In the genomic region with DNA sequence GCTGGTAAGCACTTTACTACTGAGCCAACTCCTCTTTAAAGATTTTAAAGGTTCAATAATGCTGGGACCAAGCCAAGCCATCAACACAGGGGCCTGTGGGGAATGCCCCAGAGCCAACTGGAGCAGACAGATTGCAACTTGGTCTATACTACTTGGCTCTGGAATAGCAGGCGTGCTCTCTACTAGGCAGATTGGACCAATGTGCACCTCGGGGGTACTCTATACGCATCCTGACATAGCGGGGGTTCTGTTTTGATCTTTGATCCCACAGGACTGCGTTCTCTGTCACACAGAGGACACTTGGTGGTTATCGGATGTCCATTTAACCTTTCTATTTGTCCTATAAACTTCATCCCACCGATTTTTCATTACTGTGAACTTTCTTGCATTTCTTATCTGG, we compare ENCODE assay signal across 9 mouse cellular contexts. TPM values are rescaled to one million over a fixed set of nuclear protein-coding genes. Genes with fewer than 3 reads are reported as not detected.
DNase-seq lines count a peak whose midpoint lies in the region; ATAC-seq and TF ChIP-seq lines count a peak whose summit lies in the region.
"Had no signal": no experiment of that assay in that cellular context is flagged by ENCODE, and none has a peak within 500 bp of the region (broad histone marks: within the 10 kb centered on the region; RNA-seq: fewer than 3 reads in every experiment).

No protein-coding gene starts in this region.

- TF ChIP-seq CTCF in midbrain, postnatal 0 days (IDR thresholded peaks at IDR 0.05): no peak

- H3K36me3 ChIP-seq in heart, embryonic 16.5 days (ENCODE audit: control insufficient read depth, insufficient read depth): no peaks in the 10 kb centered on the region
- H3K36me3 ChIP-seq in embryonic facial prominence, embryonic 12.5 days: no peaks in the 10 kb centered on the region
- no peaks in the 10 kb centered on the region for H3K36me3 ChIP-seq in intestine, embryonic 14.5 days (ENCODE audit: control insufficient read depth, insufficient read depth, low read length)
- no peaks in the 10 kb centered on the region for H3K36me3 ChIP-seq in midbrain, postnatal 0 days (ENCODE audit: insufficient read depth, low read length)

- WGBS in heart, embryonic 16.5 days: 42% methylated on average over 7 of the region's 7 CpGs
- 26% methylated on average over 7 of the region's 7 CpGs for WGBS in embryonic facial prominence, embryonic 12.5 days
- 25% methylated on average over 7 of the region's 7 CpGs for WGBS in intestine, embryonic 14.5 days
- WGBS in midbrain, postnatal 0 days: 31% methylated on average over 7 of the region's 7 CpGs

- ATAC-seq in heart, embryonic 16.5 days (replicated peaks; ENCODE audit: extremely low read depth, insufficient read depth, low FRiP score): no peak
- ATAC-seq in embryonic facial prominence, embryonic 12.5 days (ENCODE audit: insufficient number of reproducible peaks, insufficient read depth, low FRiP score, low TSS enrichment): 0 out of 2 replicates have a peak, but pooled peaks have one; percentile 35
- ATAC-seq in intestine, embryonic 14.5 days (replicated peaks; ENCODE audit: low FRiP score, low TSS enrichment, low read depth): peak; percentile 44; the same call in 1 of the 2 replicates
- no peak for ATAC-seq in midbrain, postnatal 0 days (ENCODE audit: low FRiP score)

- H3K9me3 ChIP-seq in heart, embryonic 16.5 days (replicated peaks; ENCODE audit: control insufficient read depth, low read length): no peaks in the 10 kb centered on the region
- no peaks in the 10 kb centered on the region for H3K9me3 ChIP-seq in embryonic facial prominence, embryonic 12.5 days
- H3K9me3 ChIP-seq in intestine, embryonic 14.5 days (ENCODE audit: control insufficient read depth, low read length): no peaks in the 10 kb centered on the region
- no peaks in the 10 kb centered on the region for H3K9me3 ChIP-seq in midbrain, postnatal 0 days (ENCODE audit: low read length)

- peak overlapping the region; percentile 78 for H3K9ac ChIP-seq in heart, embryonic 16.5 days (ENCODE audit: low read length)
- H3K9ac ChIP-seq in embryonic facial prominence, embryonic 12.5 days: no peak overlapping the region
- H3K9ac ChIP-seq in intestine, embryonic 14.5 days (ENCODE audit: low read length): no peak overlapping the region
- no peak overlapping the region for H3K9ac ChIP-seq in midbrain, postnatal 0 days (replicated peaks; ENCODE audit: low read length, poor library complexity, severe bottlenecking)

- H3K4me3 ChIP-seq in heart, embryonic 16.5 days (ENCODE audit: low read length): peak overlapping the region; percentile 57
- H3K4me3 ChIP-seq in embryonic facial prominence, embryonic 12.5 days: peak overlapping the region; percentile 68
- H3K4me3 ChIP-seq in intestine, embryonic 14.5 days (ENCODE audit: low read depth, low read length): peak overlapping the region; percentile 54
- peak overlapping the region; percentile 73 for H3K4me3 ChIP-seq in midbrain, postnatal 0 days (ENCODE audit: low read depth, low read length)

- H3K27me3 ChIP-seq in heart, embryonic 16.5 days (ENCODE audit: control insufficient read depth, insufficient read depth, low read length): peaks cover 7% of the 10 kb centered on the region; the same call in 1 of the 2 replicates
- H3K27me3 ChIP-seq in embryonic facial prominence, embryonic 12.5 days: peaks cover 14% of the 10 kb centered on the region
- peaks cover 30% of the 10 kb centered on the region for H3K27me3 ChIP-seq in intestine, embryonic 14.5 days (replicated peaks; ENCODE audit: control insufficient read depth, insufficient read depth, low read length)
- peaks cover 14% of the 10 kb centered on the region; the same call in 1 of the 2 replicates for H3K27me3 ChIP-seq in midbrain, postnatal 0 days (ENCODE audit: insufficient read depth, low read length)
- H3K27me3 ChIP-seq: CH12.LX had no signal

- no peak for DNase-seq in heart, postnatal 25 days (ENCODE audit: low spot score)
- no peak for DNase-seq in intestine, embryonic 14.5 days (ENCODE audit: low spot score)
- no peak for DNase-seq in midbrain, postnatal 0 days (ENCODE audit: low spot score)
- DNase-seq in c-Kit-positive CD71-positive TER-119-positive erythroid progenitor cells, embryonic 14.5 days (ENCODE audit: low spot score): no peak
- DNase-seq in thymus, postnatal 0 days (ENCODE audit: low spot score): no peak
- DNase-seq in adrenal gland, adult 2 months: no peak

- peak overlapping the region; percentile 91 for H3K27ac ChIP-seq in heart, embryonic 16.5 days (ENCODE audit: low read length)
- H3K27ac ChIP-seq in embryonic facial prominence, embryonic 12.5 days: no peak overlapping the region
- H3K27ac ChIP-seq in intestine, embryonic 14.5 days (ENCODE audit: low read depth): no peak overlapping the region
- H3K27ac ChIP-seq in midbrain, postnatal 0 days (ENCODE audit: low read depth, low read length): no peak overlapping the region

- H3K4me2 ChIP-seq in heart, embryonic 16.5 days (ENCODE audit: low read depth, low read length): peak overlapping the region; percentile 72
- peak overlapping the region; percentile 89; the same call in 1 of the 2 replicates for H3K4me2 ChIP-seq in embryonic facial prominence, embryonic 12.5 days (replicated peaks)
- peak overlapping the region; percentile 87 for H3K4me2 ChIP-seq in intestine, embryonic 14.5 days (ENCODE audit: low read length)
- H3K4me2 ChIP-seq in midbrain, postnatal 0 days (ENCODE audit: low read depth, low read length, poor library complexity, severe bottlenecking): peak overlapping the region; percentile 84; the same call in 1 of the 2 replicates

- H3K4me1 ChIP-seq in heart, embryonic 16.5 days (ENCODE audit: control insufficient read depth, insufficient read depth, low read length): peaks cover 12% of the 10 kb centered on the region
- H3K4me1 ChIP-seq in embryonic facial prominence, embryonic 12.5 days: no peaks in the 10 kb centered on the region
- H3K4me1 ChIP-seq in intestine, embryonic 14.5 days (replicated peaks; ENCODE audit: control insufficient read depth, insufficient read depth, low read length): no peaks in the 10 kb centered on the region
- H3K4me1 ChIP-seq in midbrain, postnatal 0 days (ENCODE audit: insufficient read depth, low read length): no peaks in the 10 kb centered on the region

- intact Hi-C loops in heart, postnatal 25 days (cut with DNase I): loop anchor here (5.0 kb wide), 1 partner anchor 48 kb away; no protein-coding TSS in a partner anchor

RNA-seq across cellular contexts. Expression of gene Bves, which starts 0.6 kb away (rescaled TPM):
- 116 and 122 TPM in 2 replicates for polyA plus RNA-seq in heart, embryonic 16.5 days (2015; fragmentation: Nextera tagmentation; extraction: Ambion mirVana)
- total RNA-seq in heart, postnatal 25 days (2021): 10 to 100 TPM; 42.2 to 43.8 TPM
- polyA plus RNA-seq in embryonic facial prominence, embryonic 12.5 days (2016; fragmentation: Nextera tagmentation; extraction: Ambion mirVana): 2.1 and 2.3 TPM in 2 replicates
- 5.9 and 7.1 TPM in 2 replicates for polyA plus RNA-seq in intestine, embryonic 14.5 days (2014; fragmentation: Nextera tagmentation; extraction: Ambion mirVana)
- 2.7 TPM in 2 replicates for total RNA-seq in midbrain, postnatal 0 days (2014; rRNA removed)
- polyA plus RNA-seq in midbrain, postnatal 0 days (2015; fragmentation: Nextera tagmentation; extraction: Ambion mirVana): 1.0 and 1.3 TPM in 2 replicates
- polyA plus RNA-seq in thymus, postnatal 0 days (2015; fragmentation: Nextera tagmentation; extraction: Ambion mirVana): 0.19 and 0.38 TPM in 2 replicates
- under 1 TPM; 0.10 to 0.17 TPM for total RNA-seq in adrenal gland, adult 2 months (2021)
- 0.02 TPM in 1 of 2 replicates, not detected in the other for polyA plus RNA-seq in adrenal gland, adult 2 months (2012; rRNA removed)
- total RNA-seq: CH12.LX had no signal

Comparison
In these comparisons a context has a peak if more than half of its experiments do, and no peak if none do; other contexts are left out.
1. ATAC-seq: peak in embryonic facial prominence, embryonic 12.5 days (single experiment) and intestine, embryonic 14.5 days (single experiment); none in heart, embryonic 16.5 days (single experiment) and midbrain, postnatal 0 days (single experiment).
2. RNA of gene Bves, which starts 0.6 kb away (polyA plus RNA-seq): 116 to 122 TPM in heart, embryonic 16.5 days; 5.9 to 7.1 TPM in intestine, embryonic 14.5 days, 2.1 to 2.3 TPM in embryonic facial prominence, embryonic 12.5 days, 1.0 to 1.3 TPM in midbrain, postnatal 0 days, 0.19 to 0.38 TPM in thymus, postnatal 0 days and 0.02 TPM in adrenal gland, adult 2 months; every median in the first group is over 10 times any median in the second.
3. Peak in every context shown above with its lines, with median percentiles within 50 percentile points of each other: H3K4me2 ChIP-seq and H3K4me3 ChIP-seq.